Mouse (Mus musculus) heart, embryonic 11.5 days (tissue): ENCODE measurements around the gene Tmod3. TPM values are rescaled to one million over a fixed set of nuclear protein-coding genes. Genes with fewer than 3 reads are reported as not detected.

Source experiments
- ATAC-seq: fragments of 200-750 bp; cut with Nextera tagmentation; replicated peaks from 2 replicates; pipeline ENCODE4 v1.8.0; 2017; ENCODE audit warnings: moderate library complexity; ENCODE audit not compliant: insufficient number of reproducible peaks, low FRiP score, low TSS enrichment
- H3K27ac ChIP-seq: fragments of 300-500 bp; sonication (generic); 2 replicates; pipeline ENCODE4 v1.5.1; 2014; ENCODE audit warnings: mild to moderate bottlenecking, low read depth, low read length
- H3K27me3 ChIP-seq: fragments of 300-500 bp; sonication (generic); 2 replicates; pipeline ENCODE4 v1.6.1; 2014; ENCODE audit warnings: mild to moderate bottlenecking, low read length, mixed read lengths; ENCODE audit not compliant: control insufficient read depth, insufficient read depth
- H3K36me3 ChIP-seq: fragments of 300-500 bp; sonication (generic); 2 replicates; pipeline ENCODE4 v1.6.1; 2014; ENCODE audit warnings: mild to moderate bottlenecking, low read length, moderate library complexity, mixed read lengths; ENCODE audit not compliant: control insufficient read depth, insufficient read depth
- H3K4me1 ChIP-seq: fragments of 300-500 bp; sonication (generic); 2 replicates; pipeline ENCODE4 v1.6.1; 2014; ENCODE audit warnings: low read length; ENCODE audit not compliant: control insufficient read depth, insufficient read depth
- H3K4me2 ChIP-seq: fragments of 300-500 bp; sonication (generic); 2 replicates; pipeline ENCODE4 v1.6.1; 2014; ENCODE audit warnings: mild to moderate bottlenecking, moderate library complexity
- H3K4me3 ChIP-seq: fragments of 300-500 bp; sonication (generic); 2 replicates; pipeline ENCODE4 v1.5.1; 2014; ENCODE audit warnings: low read depth, low read length
- H3K9ac ChIP-seq: fragments of 300-500 bp; sonication (generic); 2 replicates; pipeline ENCODE4 v1.6.1; 2014; ENCODE audit warnings: mild to moderate bottlenecking, low read depth, low read length, moderate library complexity
- H3K9me3 ChIP-seq: fragments of 300-500 bp; sonication (generic); replicated peaks from 2 replicates; pipeline ENCODE4 v1.6.1; 2016; ENCODE audit warnings: low read length; ENCODE audit not compliant: control insufficient read depth
- WGBS: fragments of 180-500 bp; shearing (Covaris S2); extraction: QIAGEN DNeasy Blood & Tissue Kit; methylation state at CpG from one replicate; pipeline ENCODE4 v1.1.7; 2014; ENCODE audit not compliant: insufficient replicate concordance; 5-methylcytosine and 5-hydroxymethylcytosine counted together
- polyA plus RNA-seq: library from polyadenylated mRNA; unstranded; fragments of >200 nt; fragmentation: Nextera tagmentation; extraction: Ambion mirVana; gene quantifications from 2 replicates; pipeline ENCODE4 v1.2.1, GENCODE M21; 2014

Gene Tmod3
- polyA plus RNA-seq, 1 experiment from 2014 or later: 80.0 TPM

GRCm38 (mm10) chr9:75589850-75590790, 30.7 kb upstream of the Tmod3 start:
- no peaks in the 10 kb centered on the region for H3K9me3 ChIP-seq
- no peak overlapping the region for H3K4me3 ChIP-seq
- H3K27me3 ChIP-seq: no peaks in the 10 kb centered on the region
- no peaks in the 10 kb centered on the region for H3K4me1 ChIP-seq
- no peak for ATAC-seq
- H3K9ac ChIP-seq: no peak overlapping the region
- no peaks in the 10 kb centered on the region for H3K36me3 ChIP-seq
- 77% methylated on average over 15 of the region's 15 CpGs for WGBS
- H3K27ac ChIP-seq: no peak overlapping the region
- H3K4me2 ChIP-seq: no peak overlapping the region

GRCm38 (mm10) chr9:75581694-75582350, 22.4 kb upstream of the Tmod3 start:
- WGBS: 51% methylated on average over 7 of the region's 7 CpGs
- ATAC-seq: no peak
- Histone ChIP-seq H3K27me3 (no peaks in the 10 kb centered on the region), H3K36me3 (no peaks in the 10 kb centered on the region), H3K9ac (no peak overlapping the region), H3K4me2 (no peak overlapping the region), H3K4me1 (no peaks in the 10 kb centered on the region), H3K4me3 (no peak overlapping the region), H3K9me3 (no peaks in the 10 kb centered on the region), H3K27ac (no peak overlapping the region)

GRCm38 (mm10) chr9:75579321-75579720, 19.9 kb upstream of the Tmod3 start:
- Histone ChIP-seq H3K4me3 (no peak overlapping the region), H3K4me1 (no peaks in the 10 kb centered on the region), H3K9me3 (no peaks in the 10 kb centered on the region), H3K27ac (no peak overlapping the region), H3K4me2 (no peak overlapping the region), H3K9ac (no peak overlapping the region), H3K36me3 (no peaks in the 10 kb centered on the region; the same call in 1 of the 2 replicates), H3K27me3 (no peaks in the 10 kb centered on the region)
- 79% methylated on average over 6 of the region's 6 CpGs for WGBS
- ATAC-seq: no peak

GRCm38 (mm10) chr9:75571036-75571942, 11.8 kb upstream of the Tmod3 start:
- no peaks in the 10 kb centered on the region for H3K27me3 ChIP-seq
- no peak overlapping the region for H3K4me3 ChIP-seq
- no peak for ATAC-seq
- H3K9me3 ChIP-seq: no peaks in the 10 kb centered on the region
- no peak overlapping the region for H3K4me2 ChIP-seq
- H3K36me3 ChIP-seq: no peaks in the 10 kb centered on the region; the same call in 1 of the 2 replicates
- 80% methylated on average over 5 of the region's 5 CpGs for WGBS
- H3K27ac ChIP-seq: no peak overlapping the region
- no peaks in the 10 kb centered on the region for H3K4me1 ChIP-seq
- no peak overlapping the region for H3K9ac ChIP-seq

GRCm38 (mm10) chr9:75568399-75568798, 8.9 kb upstream of the Tmod3 start:
- Histone ChIP-seq H3K4me2 (no peak overlapping the region), H3K4me1 (no peaks in the 10 kb centered on the region), H3K27me3 (no peaks in the 10 kb centered on the region), H3K36me3 (no peaks in the 10 kb centered on the region), H3K9me3 (no peaks in the 10 kb centered on the region), H3K9ac (no peak overlapping the region), H3K4me3 (no peak overlapping the region), H3K27ac (no peak overlapping the region)
- ATAC-seq: no peak
- 94% methylated on average over 6 of the region's 6 CpGs for WGBS

GRCm38 (mm10) chr9:75564892-75565291, 5.4 kb upstream of the Tmod3 start:
- no peaks in the 10 kb centered on the region for H3K27me3 ChIP-seq
- no peaks in the 10 kb centered on the region for H3K9me3 ChIP-seq
- no peaks in the 10 kb centered on the region for H3K36me3 ChIP-seq
- H3K27ac ChIP-seq: no peak overlapping the region
- no peak overlapping the region for H3K4me3 ChIP-seq
- H3K9ac ChIP-seq: no peak overlapping the region
- no peaks in the 10 kb centered on the region for H3K4me1 ChIP-seq
- ATAC-seq: no peak
- WGBS: 82% methylated on average over 6 of the region's 6 CpGs
- H3K4me2 ChIP-seq: no peak overlapping the region

GRCm38 (mm10) chr9:75563622-75564021, 4.2 kb upstream of the Tmod3 start:
- Histone ChIP-seq H3K4me3 (no peak overlapping the region), H3K27me3 (no peaks in the 10 kb centered on the region), H3K27ac (no peak overlapping the region), H3K4me1 (no peaks in the 10 kb centered on the region), H3K36me3 (no peaks in the 10 kb centered on the region), H3K9ac (no peak overlapping the region), H3K9me3 (no peaks in the 10 kb centered on the region), H3K4me2 (no peak overlapping the region)
- WGBS: 58% methylated on average over 6 of the region's 6 CpGs
- no peak for ATAC-seq

GRCm38 (mm10) chr9:75563176-75563575, 3.7 kb upstream of the Tmod3 start:
- H3K27ac ChIP-seq: no peak overlapping the region
- no peak overlapping the region for H3K9ac ChIP-seq
- no peak overlapping the region for H3K4me2 ChIP-seq
- no peak for ATAC-seq
- H3K9me3 ChIP-seq: no peaks in the 10 kb centered on the region
- no peaks in the 10 kb centered on the region for H3K4me1 ChIP-seq
- no peak overlapping the region for H3K4me3 ChIP-seq
- 75% methylated on average over 2 of the region's 2 CpGs for WGBS
- H3K36me3 ChIP-seq: no peaks in the 10 kb centered on the region
- H3K27me3 ChIP-seq: no peaks in the 10 kb centered on the region
